Mouse (Mus musculus) gastrocnemius, postnatal 10 days (tissue): ENCODE data around the gene Ccdc13. TPM values are rescaled to one million over a fixed set of nuclear protein-coding genes. Genes with fewer than 3 reads are reported as not detected.

Experiments used
- DNase-seq: peaks from one replicate; pipeline ENCODE4 v3.0.0; 2021; ENCODE audit warnings: mixed read lengths
- total RNA-seq, 2 experiments: library from RNA; stranded (reverse); gene quantifications; 2 replicates each; pipeline ENCODE4 v1.2.3; 2021

Gene Ccdc13
- total RNA-seq, 2 experiments from 2014 or later = 0.79 to 0.85 TPM

DNA sequence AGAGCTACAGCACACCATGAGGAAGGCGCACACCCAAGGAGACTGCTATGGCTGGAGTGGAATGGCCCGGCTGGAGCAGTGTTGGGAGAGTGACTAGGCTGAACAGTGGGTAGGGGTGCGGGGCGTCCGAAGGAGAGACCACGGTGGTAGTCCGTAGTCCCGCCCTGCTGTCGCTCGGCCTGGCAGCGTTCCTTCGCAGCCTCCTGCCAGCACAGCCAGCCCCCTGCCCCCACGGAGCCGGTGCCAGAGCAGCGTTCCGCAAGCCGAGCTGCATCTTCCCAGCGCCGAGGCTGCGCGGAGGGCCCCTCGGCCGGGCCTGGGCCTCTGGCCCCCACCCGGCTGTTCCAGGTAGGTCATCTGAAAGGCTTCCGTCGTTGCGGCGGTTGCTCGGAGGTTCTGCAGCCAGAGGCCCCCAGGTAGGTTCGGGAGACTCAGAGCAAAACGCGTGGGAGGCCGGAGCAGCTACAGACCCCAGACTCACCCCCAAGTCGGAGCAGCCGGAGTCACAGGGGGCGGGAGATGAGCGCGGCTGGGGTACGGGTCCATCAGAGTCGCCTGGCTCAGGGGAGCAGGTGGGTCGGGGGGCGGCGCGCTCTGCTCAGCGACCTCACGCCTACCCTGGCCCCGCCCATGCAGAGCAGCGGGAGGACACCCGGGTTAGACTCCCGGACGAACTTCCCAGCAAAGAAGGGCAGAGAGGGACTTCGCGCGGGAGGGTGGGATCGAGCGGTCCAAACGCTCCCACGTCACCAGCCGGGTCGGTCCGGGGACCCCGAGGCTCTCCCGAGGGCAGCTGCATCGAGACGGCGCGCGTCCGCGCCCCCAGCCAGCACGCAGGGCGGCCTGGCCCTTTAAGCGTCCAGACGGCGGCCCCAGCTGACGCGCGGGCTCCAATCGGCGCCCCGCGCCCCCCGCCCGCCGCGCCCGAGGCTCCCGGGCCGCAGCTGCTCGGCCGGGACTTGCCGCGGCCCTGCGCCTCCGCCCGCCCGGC lies 79.9 kb downstream of the Ccdc13 start, which contains the start of gene Zfp651:
Gene Zfp651, plus strand, starts transcription at position 240 of the 991 bp plus-strand sequence.
- DNase-seq = peak; percentile 77

DNA sequence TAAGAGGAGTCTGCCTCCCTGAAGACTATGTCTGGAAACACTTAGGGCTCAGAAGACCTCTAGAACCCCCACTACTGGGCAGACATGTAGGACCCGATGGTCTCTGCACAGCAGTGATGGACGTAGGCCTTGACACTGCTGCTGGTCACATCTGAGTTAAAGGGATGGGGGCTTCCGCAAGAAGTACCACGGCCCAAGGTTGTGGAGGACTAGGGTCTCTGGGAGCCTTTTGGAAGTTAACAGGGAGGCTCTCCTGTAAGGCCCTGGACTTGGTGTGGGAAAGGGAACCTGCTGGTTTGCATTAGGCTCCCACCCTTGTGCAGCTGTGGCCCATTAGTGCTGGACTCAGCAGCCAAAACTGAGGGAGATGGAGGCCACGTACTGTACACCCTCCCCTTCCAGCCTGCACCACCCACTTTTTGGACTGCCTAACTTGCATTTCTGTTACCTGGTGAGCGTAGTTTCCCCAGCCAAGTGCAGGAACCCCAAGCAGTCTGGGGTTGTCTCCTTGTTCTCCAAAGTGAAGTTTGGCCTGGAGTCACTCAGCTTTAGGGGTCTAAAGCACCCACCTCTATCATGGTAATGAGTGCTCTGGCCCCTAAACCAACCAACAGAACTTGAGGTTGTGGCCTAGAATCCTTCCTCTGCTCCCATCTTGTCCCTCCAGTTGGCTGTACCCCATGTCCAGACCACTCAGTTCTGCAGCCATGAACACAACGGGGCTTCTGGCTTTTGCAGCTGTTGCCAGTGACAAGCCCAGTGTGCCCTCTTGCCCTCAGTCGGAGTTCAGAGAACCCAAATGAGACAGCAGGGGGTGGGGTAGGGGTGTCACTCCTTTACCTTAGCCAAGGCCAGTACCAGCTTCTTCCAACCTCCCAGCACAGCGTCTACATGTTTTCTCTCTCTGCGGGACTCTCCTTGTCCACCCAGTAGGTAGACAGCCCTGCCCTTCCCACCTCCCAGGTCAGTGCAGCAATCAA lies 81.1 kb downstream of the Ccdc13 start:
- DNase-seq = peak; percentile 47

DNA sequence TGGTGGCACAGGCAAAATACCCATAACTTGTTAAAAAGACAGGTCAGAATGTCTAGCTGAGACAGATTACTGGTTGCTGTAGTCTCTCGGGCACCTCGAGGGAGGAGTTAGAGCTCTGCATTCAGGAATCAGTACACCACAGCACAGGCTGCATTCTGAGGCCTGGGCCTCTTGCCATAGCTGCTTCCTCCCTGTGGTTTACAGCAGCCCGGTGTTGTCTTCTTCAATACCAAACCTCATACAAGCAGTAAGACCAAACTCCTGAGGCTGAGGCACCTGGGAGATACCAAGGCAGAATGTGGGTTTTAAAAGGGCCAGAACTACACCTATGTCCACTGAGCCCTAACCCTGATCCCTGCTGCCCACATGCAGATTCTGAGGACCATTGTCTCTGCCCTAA lies 81.8 kb downstream of the Ccdc13 start:
- DNase-seq = no peak

DNA sequence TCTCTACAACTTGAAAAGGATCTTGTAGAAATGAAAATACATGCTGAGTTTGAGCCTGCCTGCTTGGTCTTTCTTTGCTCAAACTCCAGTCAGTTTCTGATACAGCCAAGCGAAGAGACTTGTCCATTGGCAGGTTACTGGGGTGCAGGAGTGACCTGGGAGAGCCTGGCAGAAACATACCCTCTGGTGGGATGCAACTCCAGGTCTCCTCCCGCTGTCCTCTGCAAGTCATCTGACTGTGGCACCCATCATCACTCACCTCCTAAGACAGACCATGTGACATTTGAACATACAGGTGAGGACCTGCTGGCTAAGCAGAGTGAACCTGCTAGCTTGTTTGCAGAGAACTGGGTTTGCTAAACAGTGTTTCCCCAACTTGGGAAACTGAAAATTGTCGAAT lies 82.5 kb downstream of the Ccdc13 start:
- no peak for DNase-seq

DNA sequence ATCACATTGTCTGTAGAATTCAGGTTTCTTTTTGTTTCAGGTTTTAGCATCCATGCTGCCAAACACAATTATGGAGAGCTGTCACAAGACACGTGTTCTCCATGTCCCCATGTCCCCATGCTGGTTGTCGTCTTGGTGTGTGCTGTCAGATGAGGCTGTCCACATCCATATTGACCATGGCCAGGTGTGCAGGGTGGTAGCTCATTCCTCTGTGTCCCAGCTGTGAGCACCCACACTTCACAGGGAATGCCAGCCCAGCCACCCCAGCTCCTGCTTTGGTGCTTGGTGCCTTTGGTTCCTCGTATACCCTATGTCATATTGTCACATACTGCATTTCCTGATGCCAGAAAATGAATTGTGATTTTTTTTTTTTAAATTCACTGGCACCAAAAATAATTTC lies 84.6 kb downstream of the Ccdc13 start:
- no peak for DNase-seq

DNA sequence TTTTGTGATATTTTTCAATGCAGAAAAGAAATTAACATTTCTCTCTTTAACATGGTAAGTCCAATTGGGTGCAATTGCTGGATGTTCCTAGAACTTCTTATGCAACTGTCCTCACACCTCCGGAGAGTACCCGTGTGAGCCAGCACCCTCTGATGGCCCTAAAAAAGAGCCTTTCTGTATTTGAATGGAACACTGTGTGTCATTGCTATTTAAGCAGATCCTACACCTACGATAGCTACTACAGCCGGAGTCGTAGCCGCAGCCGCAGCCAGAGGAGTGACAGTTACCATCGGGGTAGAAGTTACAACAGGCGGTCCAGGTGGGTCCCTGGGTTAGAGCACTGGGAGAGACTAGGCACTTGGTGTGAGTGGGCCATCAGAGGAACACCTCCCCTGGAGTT lies 86.5 kb downstream of the Ccdc13 start:
- DNase-seq = no peak

Other genes with a start within 250 kb of the Ccdc13 start
- gene Lyzl4, start 197.4 kb downstream of the Ccdc13 start, total RNA-seq = under 1 TPM in 1 of 2 experiments, not detected in 1; 0.81 TPM
- under 1 TPM; 0.61 to 0.99 TPM for gene Vipr1, start 196.7 kb downstream of the Ccdc13 start, total RNA-seq
- 1 to 10 TPM; 4.7 to 5.5 TPM for gene Sec22c, start 134.0 kb downstream of the Ccdc13 start, total RNA-seq
- gene Ss18l2, start 129.1 kb downstream of the Ccdc13 start, total RNA-seq = 10 to 100 TPM; 80.2 to 85.8 TPM
- 10 to 100 TPM; 36.5 to 57.9 TPM for gene Nktr, start 120.3 kb downstream of the Ccdc13 start, total RNA-seq
- gene Zfp651, start 80.1 kb downstream of the Ccdc13 start, total RNA-seq = 10 to 100 TPM; 72.2 to 76.5 TPM
- 100 to 1,000 TPM; 113 to 118 TPM for gene Klhl40, start 61.9 kb downstream of the Ccdc13 start, total RNA-seq
- 100 to 1,000 TPM; 256 to 285 TPM for gene Hhatl, start 47.0 kb downstream of the Ccdc13 start, total RNA-seq
- 10 to 100 TPM; 75.4 to 98.1 TPM for gene Higd1a, start 18.9 kb upstream of the Ccdc13 start, total RNA-seq
- 1 to 10 TPM; 1.6 to 2.2 TPM for gene Ackr2, start 58.9 kb upstream of the Ccdc13 start, total RNA-seq
- not detected for gene Cyp8b1, start 76.8 kb upstream of the Ccdc13 start, total RNA-seq
- 1 to 10 TPM; 6.4 to 7.8 TPM for gene Fam198a, start 111.5 kb upstream of the Ccdc13 start, total RNA-seq
- 1 to 10 TPM; 6.5 to 7.0 TPM for gene Pomgnt2, start 157.6 kb upstream of the Ccdc13 start, total RNA-seq